Mouse (Mus musculus): Measurements from ENCODE around the gene Myd88. TPM values are rescaled to one million over a fixed set of nuclear protein-coding genes. Genes with fewer than 3 reads are reported as not detected.

The Myd88 gene
- polyA plus RNA-seq, 1 experiment from 2014 or later: 3.8 TPM

Other genes with a start within 250 kb of the Myd88 start
- gene Plcd1, start 247.9 kb downstream of the Myd88 start, polyA plus RNA-seq (2015; fragmentation: Nextera tagmentation; extraction: Ambion mirVana): 8.4 and 12.2 TPM in 2 replicates
- 0.57 and 0.86 TPM in 2 replicates for gene Dlec1, start 238.9 kb downstream of the Myd88 start, polyA plus RNA-seq (2015; fragmentation: Nextera tagmentation; extraction: Ambion mirVana)
- 1.1 and 1.3 TPM in 2 replicates for gene Acaa1b, start 184.3 kb downstream of the Myd88 start, polyA plus RNA-seq (2015; fragmentation: Nextera tagmentation; extraction: Ambion mirVana)
- gene Gm47289, start 182.2 kb downstream of the Myd88 start, polyA plus RNA-seq (2015; fragmentation: Nextera tagmentation; extraction: Ambion mirVana): not detected in 2 replicates
- not detected in 2 replicates for gene Slc22a13, start 132.3 kb downstream of the Myd88 start, polyA plus RNA-seq (2015; fragmentation: Nextera tagmentation; extraction: Ambion mirVana)
- 12.9 and 13.0 TPM in 2 replicates for gene Oxsr1, start 19.0 kb downstream of the Myd88 start, polyA plus RNA-seq (2015; fragmentation: Nextera tagmentation; extraction: Ambion mirVana)
- gene Acaa1a, start 1.7 kb downstream of the Myd88 start, polyA plus RNA-seq (2015; fragmentation: Nextera tagmentation; extraction: Ambion mirVana): 82.8 and 97.0 TPM in 2 replicates
- 5.7 and 6.2 TPM in 2 replicates for gene Xylb, start 16.0 kb upstream of the Myd88 start, polyA plus RNA-seq (2015; fragmentation: Nextera tagmentation; extraction: Ambion mirVana)
- gene Slc22a14, start 24.1 kb upstream of the Myd88 start, polyA plus RNA-seq (2015; fragmentation: Nextera tagmentation; extraction: Ambion mirVana): not detected in 2 replicates
- gene Acvr2b, start 60.7 kb upstream of the Myd88 start, polyA plus RNA-seq (2015; fragmentation: Nextera tagmentation; extraction: Ambion mirVana): 48.1 and 54.7 TPM in 2 replicates
- 46.3 and 52.6 TPM in 2 replicates for gene Exog, start 103.5 kb upstream of the Myd88 start, polyA plus RNA-seq (2015; fragmentation: Nextera tagmentation; extraction: Ambion mirVana)
- gene Scn5a, start 237.6 kb upstream of the Myd88 start, polyA plus RNA-seq (2015; fragmentation: Nextera tagmentation; extraction: Ambion mirVana): 0.83 and 1.3 TPM in 2 replicates